Mouse (Mus musculus): ENCODE results near the gene Nub1.

GRCm38 (mm10) chr5:24687696-24688095 is 2.4 kb downstream of the Nub1 start:
- TF ChIP-seq CTCF (IDR thresholded peaks at IDR 0.05; ENCODE audit: insufficient read depth, low read depth, low read length): no peak
- no peak for TF ChIP-seq POLR2A (IDR thresholded peaks at IDR 0.05; ENCODE audit: insufficient read depth, low read depth, low read length)

Data from olfactory bulb, adult 2 months (tissue).